Mouse (Mus musculus) forebrain, embryonic 12.5 days (tissue): ENCODE measurements around the gene Mroh9. TPM values are rescaled to one million over a fixed set of nuclear protein-coding genes. Genes with fewer than 3 reads are reported as not detected.

Experiments
- ATAC-seq: fragments of 200-750 bp; cut with Nextera tagmentation; 2 replicates; pipeline ENCODE4 v1.8.0; 2017; ENCODE audit warnings: moderate TSS enrichment; ENCODE audit not compliant: low FRiP score
- H3K27ac ChIP-seq: fragments of 300-500 bp; sonication (generic); 2 replicates; pipeline ENCODE4 v1.5.1; 2016; ENCODE audit warnings: mild to moderate bottlenecking
- H3K27me3 ChIP-seq: fragments of 300-500 bp; sonication (generic); 2 replicates; pipeline ENCODE4 v1.6.1; 2016; ENCODE audit warnings: mild to moderate bottlenecking
- H3K36me3 ChIP-seq: fragments of 300-500 bp; sonication (generic); replicated peaks from 2 replicates; pipeline ENCODE4 v1.6.1; 2016; ENCODE audit warnings: mild to moderate bottlenecking
- H3K4me1 ChIP-seq: fragments of 300-500 bp; sonication (generic); 2 replicates; pipeline ENCODE4 v1.6.1; 2016
- H3K4me2 ChIP-seq: fragments of 300-500 bp; sonication (generic); 2 replicates; pipeline ENCODE4 v1.6.1; 2016; ENCODE audit warnings: mild to moderate bottlenecking, moderate library complexity
- H3K4me3 ChIP-seq: fragments of 300-500 bp; sonication (generic); replicated peaks from 2 replicates; pipeline ENCODE4 v1.5.1; 2016; ENCODE audit warnings: mild to moderate bottlenecking
- H3K9ac ChIP-seq: fragments of 300-500 bp; sonication (generic); 2 replicates; pipeline ENCODE4 v1.6.1; 2016; ENCODE audit warnings: mild to moderate bottlenecking
- H3K9me3 ChIP-seq: fragments of 300-500 bp; sonication (generic); 2 replicates; pipeline ENCODE4 v1.6.1; 2016
- WGBS: fragments of 180-500 bp; shearing (Covaris S2); methylation state at CpG from one replicate; pipeline ENCODE4 v1.1.7; 2016; 5-methylcytosine and 5-hydroxymethylcytosine counted together
- polyA plus RNA-seq: library from polyadenylated mRNA; unstranded; fragments of >200 nt; fragmentation: Nextera tagmentation; extraction: Ambion mirVana; gene quantifications from 2 replicates; pipeline ENCODE4 v1.2.1, GENCODE M21; 2016

The Mroh9 gene
- polyA plus RNA-seq, 1 experiment from 2014 or later = not detected

DNA sequence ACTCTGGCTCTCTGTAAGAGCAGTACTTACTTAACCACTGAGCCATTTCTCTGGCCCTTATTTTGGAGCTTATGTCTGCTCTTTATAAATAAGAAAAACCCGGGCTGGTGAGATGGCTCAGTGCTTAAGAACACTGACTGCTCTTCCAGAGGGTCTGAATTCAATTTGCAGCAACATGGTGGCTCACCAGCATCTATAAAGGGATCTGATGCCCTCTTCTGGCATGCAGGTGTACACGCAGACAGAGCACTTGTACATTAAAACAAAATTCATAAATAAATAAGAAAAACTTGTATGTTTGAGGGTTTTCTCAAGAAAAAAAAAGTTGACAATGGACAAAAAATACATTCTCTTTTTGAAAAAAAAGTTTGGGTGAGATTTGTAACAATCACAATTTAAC is 28.1 kb downstream of the Mroh9 start:
- H3K27me3 ChIP-seq = no peaks in the 10 kb centered on the region
- WGBS = 43% methylated on average over 2 of the region's 2 CpGs
- no peak overlapping the region for H3K9ac ChIP-seq
- no peaks in the 10 kb centered on the region for H3K4me1 ChIP-seq
- no peak overlapping the region for H3K4me3 ChIP-seq
- no peak overlapping the region for H3K27ac ChIP-seq
- no peak for ATAC-seq
- no peaks in the 10 kb centered on the region for H3K9me3 ChIP-seq
- no peaks in the 10 kb centered on the region for H3K36me3 ChIP-seq
- H3K4me2 ChIP-seq = no peak overlapping the region

DNA sequence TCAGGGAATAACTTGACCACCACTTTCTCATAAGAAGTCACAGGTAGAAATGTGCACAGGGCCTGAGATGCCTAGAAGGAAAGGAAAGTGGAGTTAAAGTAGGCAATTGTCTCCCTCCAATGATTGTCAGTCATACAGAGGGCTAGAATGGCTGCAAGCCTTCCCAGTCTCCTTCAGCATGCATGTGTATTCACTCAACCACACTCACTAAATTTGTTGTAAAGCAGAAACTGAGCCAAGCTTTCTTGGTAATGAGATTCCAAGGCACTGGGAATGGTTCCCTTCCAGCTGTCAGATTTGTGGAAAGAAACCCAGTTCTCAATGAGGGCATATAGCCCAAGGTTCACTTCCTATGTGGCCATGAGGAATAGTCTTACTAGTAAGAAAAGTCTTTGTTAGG is 29.8 kb downstream of the Mroh9 start:
- no peak for ATAC-seq
- Histone ChIP-seq H3K4me2 (no peak overlapping the region), H3K27me3 (no peaks in the 10 kb centered on the region), H3K4me3 (no peak overlapping the region), H3K9ac (no peak overlapping the region), H3K27ac (no peak overlapping the region), H3K36me3 (no peaks in the 10 kb centered on the region), H3K9me3 (no peaks in the 10 kb centered on the region), H3K4me1 (no peaks in the 10 kb centered on the region)

- ATAC-seq = no peak
- no peaks in the 10 kb centered on the region for H3K9me3 ChIP-seq
- no peaks in the 10 kb centered on the region for H3K4me1 ChIP-seq
These were observed 62.4 kb downstream of the Mroh9 start for GRCm38 (mm10) chr1:163023075-163023474.

GRCm38 (mm10) chr1:163009220-163009619 is 76.2 kb downstream of the Mroh9 start:
- H3K27me3 ChIP-seq = no peaks in the 10 kb centered on the region
- H3K4me1 ChIP-seq = no peaks in the 10 kb centered on the region
- no peak overlapping the region for H3K4me3 ChIP-seq
- H3K4me2 ChIP-seq = no peak overlapping the region
- WGBS = 64% methylated on average over 3 of the region's 3 CpGs
- H3K27ac ChIP-seq = no peak overlapping the region
- H3K36me3 ChIP-seq = no peaks in the 10 kb centered on the region
- no peak overlapping the region for H3K9ac ChIP-seq
- H3K9me3 ChIP-seq = no peaks in the 10 kb centered on the region
- ATAC-seq = no peak

More at GRCm38 (mm10) chr1:163023075-163023474, 62.4 kb downstream of the Mroh9 start:
- Histone ChIP-seq H3K27me3 (no peaks in the 10 kb centered on the region), H3K9ac (no peak overlapping the region), H3K4me3 (no peak overlapping the region), H3K36me3 (no peaks in the 10 kb centered on the region), H3K4me2 (no peak overlapping the region), H3K27ac (no peak overlapping the region)

DNA sequence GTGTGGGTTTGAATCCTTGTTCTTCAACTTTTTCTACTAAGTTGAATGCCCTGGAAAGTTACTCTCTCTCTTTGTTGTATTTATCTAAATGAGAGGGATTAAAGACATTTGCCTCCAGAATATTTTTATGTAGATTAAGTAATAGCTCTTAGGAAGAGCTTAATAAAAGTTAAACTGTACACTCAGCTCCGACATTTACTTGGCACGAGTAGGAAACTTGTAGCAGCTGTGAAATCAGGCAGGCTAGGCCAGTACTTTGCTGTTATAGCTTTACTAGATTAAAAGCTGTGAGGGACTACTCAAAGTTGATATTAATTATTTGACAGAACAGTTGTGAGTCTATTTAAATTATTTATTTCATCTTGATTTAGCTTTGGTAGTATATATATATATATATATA is 82.0 kb downstream of the Mroh9 start:
- Histone ChIP-seq H3K4me1 (no peaks in the 10 kb centered on the region), H3K9ac (no peak overlapping the region), H3K9me3 (no peaks in the 10 kb centered on the region), H3K27ac (no peak overlapping the region), H3K27me3 (no peaks in the 10 kb centered on the region), H3K36me3 (no peaks in the 10 kb centered on the region), H3K4me3 (no peak overlapping the region), H3K4me2 (no peak overlapping the region)
- 97% methylated on average over 2 of the region's 2 CpGs for WGBS
- ATAC-seq = no peak

DNA sequence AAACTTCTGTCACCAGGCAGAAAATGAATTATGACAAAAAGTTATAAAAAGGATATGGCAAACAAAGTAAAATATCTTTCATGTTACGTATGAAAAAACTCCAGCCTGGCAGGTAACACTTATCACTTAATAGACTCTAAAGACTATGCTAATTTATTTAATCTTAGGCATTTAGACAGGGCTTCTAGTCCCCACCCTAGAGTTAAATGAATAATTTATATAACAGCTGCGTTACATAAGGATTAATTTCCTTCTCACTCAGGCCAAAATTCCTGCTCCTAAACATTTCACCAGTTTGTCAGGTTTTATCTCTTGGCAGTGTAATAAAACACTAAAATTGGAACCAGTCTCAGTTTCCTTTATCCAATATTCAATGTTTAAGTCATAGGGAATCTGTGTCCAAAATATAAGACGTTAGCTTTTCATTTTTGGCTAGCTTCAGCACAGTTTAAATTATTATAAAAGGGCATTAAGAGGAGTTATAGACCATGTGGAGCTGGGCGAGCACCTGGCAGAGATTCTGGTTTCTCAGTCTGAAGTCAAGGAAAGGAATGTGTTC is 84.1 kb downstream of the Mroh9 start:
- no peak for ATAC-seq
- 81% methylated on average over 4 of the region's 4 CpGs for WGBS
- no peak overlapping the region for H3K9ac ChIP-seq
- no peaks in the 10 kb centered on the region for H3K36me3 ChIP-seq
- no peaks in the 10 kb centered on the region for H3K9me3 ChIP-seq
- no peak overlapping the region for H3K4me2 ChIP-seq
- H3K4me1 ChIP-seq = no peaks in the 10 kb centered on the region
- H3K27ac ChIP-seq = no peak overlapping the region
- no peaks in the 10 kb centered on the region for H3K27me3 ChIP-seq
- no peak overlapping the region for H3K4me3 ChIP-seq

DNA sequence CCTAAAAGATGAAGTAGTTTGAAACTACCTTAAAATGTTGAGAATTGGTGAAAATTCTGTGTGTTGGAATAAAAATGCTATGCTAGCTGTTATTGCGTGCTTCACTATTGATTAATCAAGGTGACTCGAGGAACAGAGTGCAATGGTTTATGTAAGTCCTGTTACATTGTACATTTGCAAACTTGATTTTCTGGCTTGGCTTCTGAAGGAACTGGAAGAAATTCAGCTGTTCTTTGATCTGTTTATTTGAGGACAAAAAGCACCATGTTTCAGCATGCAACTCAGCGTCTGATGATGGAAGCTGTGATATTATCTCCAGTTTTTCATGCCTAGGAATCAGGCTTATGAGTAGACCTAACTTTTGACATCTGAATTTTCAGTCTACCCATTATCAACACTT is 97.9 kb downstream of the Mroh9 start:
- Histone ChIP-seq H3K36me3 (no peaks in the 10 kb centered on the region), H3K9ac (no peak overlapping the region), H3K4me3 (no peak overlapping the region), H3K4me1 (no peaks in the 10 kb centered on the region), H3K9me3 (no peaks in the 10 kb centered on the region), H3K27me3 (no peaks in the 10 kb centered on the region), H3K4me2 (no peak overlapping the region), H3K27ac (no peak overlapping the region)
- ATAC-seq = no peak
- 93% methylated on average over 3 of the region's 3 CpGs for WGBS

GRCm38 (mm10) chr1:162986777-162987176 is 98.7 kb downstream of the Mroh9 start:
- no peak for ATAC-seq
- H3K4me2 ChIP-seq = no peak overlapping the region
- H3K4me3 ChIP-seq = no peak overlapping the region
- 82% methylated on average over 1 of the region's 1 CpGs for WGBS
- no peaks in the 10 kb centered on the region for H3K4me1 ChIP-seq
- no peak overlapping the region for H3K27ac ChIP-seq
- H3K27me3 ChIP-seq = no peaks in the 10 kb centered on the region
- no peaks in the 10 kb centered on the region for H3K9me3 ChIP-seq
- no peaks in the 10 kb centered on the region for H3K36me3 ChIP-seq
- no peak overlapping the region for H3K9ac ChIP-seq

GRCm38 (mm10) chr1:162986121-162986748 is 99.2 kb downstream of the Mroh9 start:
- no peak overlapping the region for H3K27ac ChIP-seq
- H3K4me3 ChIP-seq = no peak overlapping the region
- WGBS = 89% methylated on average over 2 of the region's 2 CpGs
- H3K4me1 ChIP-seq = no peaks in the 10 kb centered on the region
- no peaks in the 10 kb centered on the region for H3K9me3 ChIP-seq
- H3K27me3 ChIP-seq = no peaks in the 10 kb centered on the region
- H3K9ac ChIP-seq = no peak overlapping the region
- no peak overlapping the region for H3K4me2 ChIP-seq
- ATAC-seq = no peak
- no peaks in the 10 kb centered on the region for H3K36me3 ChIP-seq

GRCm38 (mm10) chr1:162984428-162984827 is 101.0 kb downstream of the Mroh9 start, which contains the start of gene Fmo3:
TSS of gene Fmo3 (minus strand) at chr1:162984528.
- no peaks in the 10 kb centered on the region for H3K36me3 ChIP-seq
- no peak within 1 kb of the TSS for H3K27ac ChIP-seq
- no peak within 1 kb of the TSS for H3K9ac ChIP-seq
- no peaks in the 10 kb centered on the region for H3K9me3 ChIP-seq
- ATAC-seq = no peak
- no peaks in the 10 kb centered on the region for H3K27me3 ChIP-seq
- no peak within 1 kb of the TSS for H3K4me3 ChIP-seq
- WGBS = 74% methylated on average over 1 of the region's 1 CpGs
- H3K4me1 ChIP-seq = no peaks in the 10 kb centered on the region
- no peak within 1 kb of the TSS for H3K4me2 ChIP-seq

Other genes with a start within 250 kb of the Mroh9 start
- 11.0 and 15.9 TPM in 2 replicates for gene Fmo1, start 219.1 kb downstream of the Mroh9 start, polyA plus RNA-seq
- gene Fmo2, start 186.9 kb downstream of the Mroh9 start, polyA plus RNA-seq = 0.67 TPM in 1 of 2 replicates, not detected in the other
- gene Fmo6, start 148.2 kb downstream of the Mroh9 start, polyA plus RNA-seq = 0.14 and 0.91 TPM in 2 replicates
- gene Fmo3, start 101.1 kb downstream of the Mroh9 start, polyA plus RNA-seq = not detected in 2 replicates
- gene Prrx1, start 228.0 kb upstream of the Mroh9 start, polyA plus RNA-seq = 29.4 and 29.7 TPM in 2 replicates